Mouse (Mus musculus): ENCODE measurements around the gene Stk25.
"Not testable (repeated sequence)": the region's sequence is repeated elsewhere in the genome, so short reads cannot be mapped to it uniquely, and the experiment has no call there.

The Stk25 gene

DNA sequence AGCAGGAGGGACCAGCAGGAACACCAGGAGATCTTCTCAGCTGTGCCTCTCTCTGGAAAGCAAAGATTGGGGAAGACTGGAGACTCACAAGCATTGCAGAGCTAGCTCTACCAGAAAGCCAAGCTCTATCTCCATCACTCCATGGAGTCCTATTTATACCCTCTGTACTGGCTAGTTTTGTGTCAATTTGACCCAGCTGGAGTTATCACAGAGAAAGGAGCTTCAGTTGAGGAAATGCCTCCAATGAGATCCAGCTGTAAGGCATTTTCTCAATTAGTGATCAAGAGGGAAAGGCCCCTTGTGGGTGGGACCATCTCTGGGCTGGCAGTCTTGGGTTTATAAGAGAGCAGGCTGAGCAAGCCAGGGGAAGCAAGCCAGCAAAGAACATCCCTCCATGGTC, at the start of gene Stk25:
Gene Stk25, minus strand, starts transcription at position 101 of the 400 bp plus-strand sequence.
- peaks cover 13% of the 10 kb centered on the region for H3K27me3 ChIP-seq (ENCODE audit: insufficient read depth, low read length)
- not testable (repeated sequence) for H3K9me3 ChIP-seq (ENCODE audit: low read length); H3K36me3 ChIP-seq (ENCODE audit: insufficient read depth, low read length); H3K4me3 ChIP-seq (replicated peaks; ENCODE audit: low read length)
- peaks cover 13% of the 10 kb centered on the region; the same call in 1 of the 2 replicates for H3K4me1 ChIP-seq (replicated peaks; ENCODE audit: low read depth, low read length)

- H3K27me3 ChIP-seq (ENCODE audit: insufficient read depth, low read length): no peaks in the 10 kb centered on the region
- peaks cover 27% of the 10 kb centered on the region for H3K4me1 ChIP-seq (replicated peaks; ENCODE audit: low read depth, low read length)
- H3K4me3 ChIP-seq (replicated peaks; ENCODE audit: low read length): no peak overlapping the region
- peaks cover 34% of the 10 kb centered on the region for H3K36me3 ChIP-seq (ENCODE audit: insufficient read depth, low read length)
- no peaks in the 10 kb centered on the region for H3K9me3 ChIP-seq (ENCODE audit: low read length)
- no peak for TF ChIP-seq NANOG (IDR thresholded peaks at IDR 0.05; ENCODE audit: borderline replicate concordance, low read length)
- no peak for TF ChIP-seq POU5F1 (IDR thresholded peaks at IDR 0.05; ENCODE audit: borderline replicate concordance, low read length)
- no peak for TF ChIP-seq CTCF (conservative IDR thresholded peaks at IDR 0.05; ENCODE audit: low read length)
These were observed 46.9 kb upstream of the Stk25 start for GRCm38 (mm10) chr1:93705389-93705788.

DNA sequence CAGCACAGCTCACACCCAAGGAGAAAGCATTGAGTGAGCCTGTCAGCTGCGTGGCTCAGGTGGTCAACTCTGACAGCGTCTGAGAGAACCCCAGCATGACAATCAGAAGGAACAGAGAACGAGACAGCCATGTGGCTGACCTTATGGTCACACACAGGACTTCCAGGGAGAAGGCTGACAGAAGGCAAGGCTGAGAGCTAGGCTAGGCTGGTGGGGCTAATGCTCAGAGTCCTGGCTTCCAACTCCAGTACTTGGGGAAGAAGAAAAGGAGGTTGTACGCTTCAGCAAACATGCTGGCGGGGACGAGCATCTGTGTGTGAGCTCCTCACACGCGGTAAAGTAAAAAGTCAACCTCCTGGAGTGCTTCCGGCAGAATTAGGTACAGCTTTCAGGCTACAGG, 45.9 kb upstream of the Stk25 start:
- H3K36me3 ChIP-seq (ENCODE audit: insufficient read depth, low read length): peaks cover 34% of the 10 kb centered on the region
- H3K4me1 ChIP-seq (replicated peaks; ENCODE audit: low read depth, low read length): peaks cover 27% of the 10 kb centered on the region
- no peaks in the 10 kb centered on the region for H3K27me3 ChIP-seq (ENCODE audit: insufficient read depth, low read length)
- no peaks in the 10 kb centered on the region for H3K9me3 ChIP-seq (ENCODE audit: low read length)
- TF ChIP-seq CTCF (conservative IDR thresholded peaks at IDR 0.05; ENCODE audit: low read length) (no peak), POU5F1 (IDR thresholded peaks at IDR 0.05; ENCODE audit: borderline replicate concordance, low read length) (no peak), NANOG (IDR thresholded peaks at IDR 0.05; ENCODE audit: borderline replicate concordance, low read length) (no peak)
- no peak overlapping the region for H3K4me3 ChIP-seq (replicated peaks; ENCODE audit: low read length)

- no peaks in the 10 kb centered on the region for H3K27me3 ChIP-seq (ENCODE audit: insufficient read depth, low read length)
- H3K4me1 ChIP-seq (replicated peaks; ENCODE audit: low read depth, low read length): peaks cover 27% of the 10 kb centered on the region
- H3K4me3 ChIP-seq (replicated peaks; ENCODE audit: low read length): no peak overlapping the region
- H3K9me3 ChIP-seq (ENCODE audit: low read length): no peaks in the 10 kb centered on the region
- peaks cover 38% of the 10 kb centered on the region for H3K36me3 ChIP-seq (ENCODE audit: insufficient read depth, low read length)
- no peak for TF ChIP-seq CTCF (conservative IDR thresholded peaks at IDR 0.05; ENCODE audit: low read length)
- no peak for TF ChIP-seq POU5F1 (IDR thresholded peaks at IDR 0.05; ENCODE audit: borderline replicate concordance, low read length)
- no peak for TF ChIP-seq NANOG (IDR thresholded peaks at IDR 0.05; ENCODE audit: borderline replicate concordance, low read length)
These were observed 45.1 kb upstream of the Stk25 start for GRCm38 (mm10) chr1:93703472-93704048.

DNA sequence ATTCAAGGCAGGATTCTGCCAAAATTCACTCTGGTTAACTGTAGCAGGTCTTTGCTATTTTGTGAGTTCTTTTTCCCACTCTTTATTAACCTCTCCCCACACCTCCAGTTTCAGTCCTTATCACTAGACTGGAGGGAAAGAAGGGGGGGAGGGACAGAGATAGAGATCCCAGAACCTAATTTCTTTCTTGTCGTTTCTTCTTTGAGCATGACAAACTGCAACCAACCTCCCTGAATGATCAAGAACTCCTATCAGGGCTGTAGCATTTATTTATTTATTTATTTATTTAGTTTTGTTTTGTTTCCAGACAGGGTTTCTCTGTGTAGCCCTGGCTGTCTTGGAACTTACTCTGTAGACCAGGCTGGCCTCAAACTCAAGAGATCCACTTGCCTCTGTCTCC, 43.6 kb upstream of the Stk25 start:
- no peak for TF ChIP-seq NANOG (IDR thresholded peaks at IDR 0.05; ENCODE audit: borderline replicate concordance, low read length)
- no peak for TF ChIP-seq POU5F1 (IDR thresholded peaks at IDR 0.05; ENCODE audit: borderline replicate concordance, low read length)
- TF ChIP-seq CTCF (conservative IDR thresholded peaks at IDR 0.05; ENCODE audit: low read length): no peak
- Histone ChIP-seq H3K9me3 (ENCODE audit: low read length) (no peaks in the 10 kb centered on the region), H3K4me3 (replicated peaks; ENCODE audit: low read length) (no peak overlapping the region), H3K4me1 (replicated peaks; ENCODE audit: low read depth, low read length) (peaks cover 27% of the 10 kb centered on the region), H3K27me3 (ENCODE audit: insufficient read depth, low read length) (no peaks in the 10 kb centered on the region), H3K36me3 (ENCODE audit: insufficient read depth, low read length) (peaks cover 37% of the 10 kb centered on the region)

DNA sequence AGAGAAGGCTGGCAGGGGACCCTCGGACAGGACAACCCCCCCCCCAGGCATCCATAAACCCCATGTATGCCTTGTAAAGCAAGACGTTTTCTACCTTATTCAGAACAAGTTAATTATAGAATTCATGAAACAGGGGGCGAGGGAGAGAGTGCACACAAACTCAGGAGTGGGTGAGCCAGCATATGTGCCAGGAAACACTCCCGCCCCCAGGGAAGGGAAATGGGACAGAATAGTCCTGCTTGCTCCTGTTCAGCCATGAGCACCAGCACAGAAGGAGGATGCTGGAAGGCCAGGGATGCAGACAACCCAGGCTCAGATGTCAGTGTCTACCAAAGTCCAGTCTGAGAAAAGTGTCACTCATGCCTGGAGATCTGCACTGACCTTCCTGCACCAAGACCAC, 40.7 kb upstream of the Stk25 start:
- TF ChIP-seq NANOG (IDR thresholded peaks at IDR 0.05; ENCODE audit: borderline replicate concordance, low read length): no peak
- TF ChIP-seq POU5F1 (IDR thresholded peaks at IDR 0.05; ENCODE audit: borderline replicate concordance, low read length): no peak
- TF ChIP-seq CTCF (conservative IDR thresholded peaks at IDR 0.05; ENCODE audit: low read length): no peak
- H3K27me3 ChIP-seq (ENCODE audit: insufficient read depth, low read length): no peaks in the 10 kb centered on the region
- no peaks in the 10 kb centered on the region for H3K9me3 ChIP-seq (ENCODE audit: low read length)
- H3K4me1 ChIP-seq (replicated peaks; ENCODE audit: low read depth, low read length): peaks cover 18% of the 10 kb centered on the region
- peaks cover 30% of the 10 kb centered on the region for H3K36me3 ChIP-seq (ENCODE audit: insufficient read depth, low read length)
- H3K4me3 ChIP-seq (replicated peaks; ENCODE audit: low read length): no peak overlapping the region

GRCm38 (mm10) chr1:93697317-93697716, 38.9 kb upstream of the Stk25 start:
- H3K4me1 ChIP-seq (replicated peaks; ENCODE audit: low read depth, low read length): peaks cover 17% of the 10 kb centered on the region

GRCm38 (mm10) chr1:93694966-93695365, 36.5 kb upstream of the Stk25 start:
- TF ChIP-seq NANOG (IDR thresholded peaks at IDR 0.05; ENCODE audit: borderline replicate concordance, low read length) (no peak), POU5F1 (IDR thresholded peaks at IDR 0.05; ENCODE audit: borderline replicate concordance, low read length) (no peak), CTCF (conservative IDR thresholded peaks at IDR 0.05; ENCODE audit: low read length) (no peak)
- H3K4me3 ChIP-seq (replicated peaks; ENCODE audit: low read length): no peak overlapping the region
- H3K4me1 ChIP-seq (replicated peaks; ENCODE audit: low read depth, low read length): peaks cover 17% of the 10 kb centered on the region
- peaks cover 35% of the 10 kb centered on the region for H3K36me3 ChIP-seq (ENCODE audit: insufficient read depth, low read length)
- no peaks in the 10 kb centered on the region for H3K27me3 ChIP-seq (ENCODE audit: insufficient read depth, low read length)
- H3K9me3 ChIP-seq (ENCODE audit: low read length): no peaks in the 10 kb centered on the region

More at GRCm38 (mm10) chr1:93697317-93697716, 38.9 kb upstream of the Stk25 start:
- Histone ChIP-seq H3K4me3 (replicated peaks; ENCODE audit: low read length) (no peak overlapping the region), H3K36me3 (ENCODE audit: insufficient read depth, low read length) (peaks cover 16% of the 10 kb centered on the region), H3K27me3 (ENCODE audit: insufficient read depth, low read length) (no peaks in the 10 kb centered on the region), H3K9me3 (ENCODE audit: low read length) (no peaks in the 10 kb centered on the region)
- TF ChIP-seq NANOG (IDR thresholded peaks at IDR 0.05; ENCODE audit: borderline replicate concordance, low read length) (no peak), POU5F1 (IDR thresholded peaks at IDR 0.05; ENCODE audit: borderline replicate concordance, low read length) (no peak), CTCF (conservative IDR thresholded peaks at IDR 0.05; ENCODE audit: low read length) (no peak)

DNA sequence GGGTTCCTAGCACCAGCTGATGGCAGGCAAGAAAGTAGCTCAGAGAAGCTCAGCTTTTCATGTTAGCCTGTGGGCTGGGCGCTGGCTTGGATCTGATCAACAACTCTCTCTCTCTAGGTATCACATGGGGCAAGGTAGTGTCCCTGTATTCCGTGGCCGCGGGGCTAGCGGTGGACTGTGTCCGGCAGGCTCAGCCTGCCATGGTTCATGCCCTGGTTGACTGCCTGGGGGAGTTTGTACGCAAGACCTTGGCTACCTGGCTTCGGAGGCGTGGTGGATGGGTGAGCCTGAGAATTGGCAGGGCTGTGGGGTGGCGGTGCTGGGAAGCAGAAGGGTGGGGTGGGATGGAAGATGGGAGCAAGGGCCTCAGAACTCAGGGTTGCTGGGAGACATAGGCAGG, 35.5 kb upstream of the Stk25 start:
- no peak for TF ChIP-seq NANOG (IDR thresholded peaks at IDR 0.05; ENCODE audit: borderline replicate concordance, low read length)
- no peak for TF ChIP-seq POU5F1 (IDR thresholded peaks at IDR 0.05; ENCODE audit: borderline replicate concordance, low read length)

More for the DNA sequence above, 35.5 kb upstream of the Stk25 start:
- Histone ChIP-seq H3K4me3 (replicated peaks; ENCODE audit: low read length) (peak overlapping the region; percentile 39; the same call in 1 of the 2 replicates), H3K4me1 (replicated peaks; ENCODE audit: low read depth, low read length) (peaks cover 20% of the 10 kb centered on the region), H3K36me3 (ENCODE audit: insufficient read depth, low read length) (peaks cover 40% of the 10 kb centered on the region), H3K9me3 (ENCODE audit: low read length) (no peaks in the 10 kb centered on the region), H3K27me3 (ENCODE audit: insufficient read depth, low read length) (no peaks in the 10 kb centered on the region)
